Mouse (Mus musculus): ENCODE measurements at regions not wholly inside any gene's neighbourhood (a gene's known extent, or its start where the extent isn't known, plus 50 kb on each side); places are given as distances from the start of the nearest gene placed in this dataset.

DNA sequence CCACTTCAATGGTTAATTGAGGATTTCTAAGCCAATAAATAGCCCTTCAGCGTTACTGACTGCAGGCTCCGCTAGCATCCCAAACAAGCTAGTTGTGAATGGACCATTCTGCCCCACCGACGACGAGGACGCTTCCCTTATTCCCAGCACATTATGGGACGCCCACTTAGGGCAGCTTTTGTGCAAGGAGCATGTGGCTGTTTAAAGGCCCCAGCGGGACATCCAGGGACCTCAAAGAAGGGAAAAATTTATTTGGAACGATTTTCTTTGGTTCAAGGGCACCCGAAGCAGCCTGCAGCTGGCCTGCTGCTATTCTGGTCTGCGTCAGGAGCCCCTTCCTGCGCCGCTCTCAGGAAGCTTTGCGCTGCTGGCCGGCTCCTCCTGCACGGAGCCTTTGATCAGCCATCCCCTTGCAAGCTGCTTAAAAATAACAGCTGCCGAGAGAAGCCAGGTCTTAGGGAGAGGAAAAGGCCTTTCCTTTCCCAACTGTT lies 172.6 kb upstream of the Gm5148 start:
- DNase-seq (ENCODE audit: extremely low read depth, insufficient read length, low spot score): no peak

DNA sequence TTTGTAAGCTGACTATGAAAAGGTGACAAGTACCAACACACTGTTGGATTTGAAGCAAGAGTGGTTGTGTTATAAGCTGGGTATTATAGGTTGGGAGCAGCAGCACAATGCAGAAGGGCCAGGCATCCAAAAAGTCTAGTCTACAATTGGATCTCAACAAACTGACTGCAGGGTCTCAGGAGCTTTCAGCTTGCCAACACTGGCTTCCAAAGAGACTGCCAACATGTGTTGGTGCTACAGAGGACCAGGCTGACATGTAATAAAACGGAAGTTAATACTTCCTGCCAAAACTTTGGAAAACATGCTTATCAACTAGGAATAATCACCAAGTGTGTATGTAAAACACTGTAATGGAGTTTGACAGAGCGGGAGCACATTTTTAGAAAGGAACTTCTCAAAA lies 170.3 kb upstream of the Gm5148 start:
- no peak for DNase-seq (ENCODE audit: extremely low read depth, insufficient read length, low spot score)

DNA sequence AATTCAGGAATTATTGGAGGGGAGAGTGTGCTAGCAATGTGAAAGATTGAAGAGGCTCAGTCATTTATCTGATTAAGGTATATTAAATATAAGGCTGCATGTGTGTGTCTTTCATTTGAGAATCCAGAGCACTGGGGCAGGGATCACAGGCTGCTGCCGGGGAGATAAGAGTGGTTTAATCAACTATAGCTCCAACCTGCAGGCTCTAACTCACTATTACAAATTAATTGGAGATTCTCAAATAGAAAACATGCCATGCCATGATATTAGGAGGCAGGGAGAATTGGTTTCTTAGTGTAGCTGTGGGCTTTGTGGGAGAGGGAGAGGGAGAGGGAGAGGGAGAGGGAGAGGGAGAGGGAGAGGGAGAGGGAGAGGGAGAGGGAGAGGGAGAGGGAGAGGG lies 165.9 kb upstream of the Gm5148 start:
- DNase-seq (ENCODE audit: extremely low read depth, insufficient read length, low spot score): no peak

DNA sequence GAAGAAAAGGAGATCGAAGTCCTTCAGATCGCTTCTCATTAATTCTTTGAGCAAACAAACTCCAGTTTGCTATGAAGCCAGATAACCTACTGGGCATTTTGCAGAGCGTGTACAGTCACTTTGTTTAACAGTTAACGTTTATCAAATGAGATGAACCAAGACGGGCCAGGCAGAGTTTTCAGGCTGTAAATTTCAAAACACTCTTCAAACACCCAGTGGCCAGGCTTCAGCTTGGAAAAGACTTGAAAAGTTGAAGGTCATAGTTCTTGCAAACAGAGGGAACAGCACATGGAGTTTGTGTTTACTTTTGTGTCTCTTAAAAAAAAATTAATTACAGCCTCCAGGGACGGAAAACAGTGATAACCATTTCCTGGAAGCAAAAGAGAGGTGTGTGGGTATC lies 164.2 kb upstream of the Gm5148 start:
- no peak for DNase-seq (ENCODE audit: extremely low read depth, insufficient read length, low spot score)

DNA sequence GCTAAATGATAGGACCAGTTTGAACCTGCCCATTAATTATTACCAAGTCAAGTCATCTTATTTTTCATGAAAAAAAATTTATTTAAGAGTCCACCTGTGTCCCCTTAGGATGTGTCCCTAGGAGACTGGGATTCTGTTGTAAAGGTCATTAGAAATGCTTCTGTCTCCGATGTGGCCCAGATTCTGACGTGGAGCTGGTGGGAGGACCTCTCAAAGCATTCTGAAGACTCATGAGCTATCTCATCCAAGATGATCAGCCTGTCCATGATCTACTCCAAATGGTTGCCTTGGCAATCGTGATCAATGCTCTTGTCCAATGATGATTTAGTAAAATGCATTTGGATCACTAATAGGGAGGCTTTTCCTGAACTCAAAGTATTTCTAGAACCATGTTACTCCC lies 163.4 kb upstream of the Gm5148 start:
- no peak for DNase-seq (ENCODE audit: extremely low read depth, insufficient read length, low spot score)

DNA sequence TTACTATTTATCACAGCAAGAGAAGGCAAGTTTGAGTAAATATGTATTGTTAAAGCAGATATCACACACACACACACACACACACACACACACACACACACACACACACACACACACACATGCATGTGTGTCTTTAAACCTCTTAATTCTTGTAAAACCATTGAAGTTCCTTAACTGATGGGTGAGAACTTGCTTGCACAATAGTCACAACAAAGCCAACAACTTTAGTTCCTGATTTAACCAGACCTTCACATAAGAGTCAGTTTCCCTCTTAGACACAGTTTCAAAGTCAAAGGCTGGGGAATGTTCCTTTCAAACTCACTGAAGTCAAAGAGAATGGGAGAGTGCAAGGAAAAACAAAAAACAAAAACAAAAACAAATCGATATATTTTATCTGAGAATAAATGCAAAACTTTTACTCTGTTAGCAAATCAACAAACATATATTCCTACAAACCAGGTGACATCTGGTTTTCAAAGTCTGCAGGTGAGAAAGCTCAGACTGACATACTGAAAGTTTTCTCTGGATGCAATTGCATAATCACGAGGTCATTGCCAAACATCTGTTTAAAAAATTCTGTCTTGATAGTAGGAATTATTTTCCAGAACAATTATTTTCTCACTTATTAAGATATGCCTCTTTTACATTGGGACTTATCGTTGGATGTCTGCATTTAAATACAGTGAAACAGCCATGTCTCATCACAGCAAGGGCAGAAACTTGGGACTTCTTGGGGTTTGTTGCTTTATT lies 162.6 kb upstream of the Gm5148 start:
- no peak for DNase-seq (ENCODE audit: extremely low read depth, insufficient read length, low spot score)

DNA sequence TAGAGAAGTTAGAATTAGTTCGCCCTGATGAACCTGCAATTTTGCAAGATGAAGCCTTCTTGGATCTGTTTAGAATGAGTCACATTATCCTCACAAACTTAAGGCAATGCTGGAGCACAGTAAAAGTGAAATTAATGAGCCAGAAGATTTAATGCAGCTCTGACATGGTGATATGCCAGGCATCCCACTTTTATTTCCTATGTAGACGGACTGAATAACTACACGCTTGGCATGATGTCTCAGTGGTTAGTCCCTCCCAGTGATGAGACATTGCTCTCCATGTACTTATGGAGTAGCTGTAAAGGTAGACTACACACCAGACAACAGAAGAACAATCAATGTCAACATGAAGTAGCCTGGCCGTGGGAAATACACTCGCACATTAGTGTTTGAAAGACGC lies 161.5 kb upstream of the Gm5148 start:
- peak; percentile 15 for DNase-seq (ENCODE audit: extremely low read depth, insufficient read length, low spot score)

DNA sequence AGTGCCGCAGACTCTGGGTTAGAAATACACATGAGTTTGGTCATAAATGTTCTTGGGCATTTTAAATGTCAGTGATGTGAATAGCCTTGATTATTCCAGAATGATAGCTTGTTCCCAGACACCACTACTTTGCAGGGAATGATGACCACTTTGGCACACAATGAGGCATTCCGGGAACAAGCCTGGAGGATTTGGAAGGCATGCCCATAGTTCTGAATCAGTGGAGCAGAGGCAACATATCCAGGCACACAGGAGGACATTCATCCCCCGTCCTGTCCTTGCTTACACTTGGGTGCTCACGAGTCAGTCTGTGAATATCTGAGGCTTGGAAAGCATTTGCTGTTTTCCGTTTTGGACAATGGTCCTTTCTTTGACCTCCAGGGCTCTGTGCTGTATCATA lies 158.1 kb upstream of the Gm5148 start:
- no peak for DNase-seq (ENCODE audit: extremely low read depth, insufficient read length, low spot score)

DNA sequence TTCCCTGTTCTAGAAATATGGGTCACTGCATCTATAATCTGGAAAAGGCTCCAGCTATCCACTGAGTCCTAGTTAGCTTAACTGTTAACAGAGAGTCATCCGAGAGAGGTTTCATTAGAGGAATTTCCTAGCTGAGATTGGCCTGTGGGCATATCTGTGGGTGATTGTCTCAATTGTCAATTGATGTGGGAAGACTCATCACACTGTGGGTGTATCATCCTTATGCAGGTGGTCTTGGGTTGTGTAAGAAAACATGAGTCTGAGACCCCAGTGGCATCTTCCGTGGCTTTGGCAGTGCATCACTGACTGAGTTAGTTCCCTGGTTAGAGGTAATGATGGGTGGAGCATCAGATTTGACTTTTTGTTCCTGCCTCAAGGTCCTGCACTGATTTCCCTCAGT lies 156.7 kb upstream of the Gm5148 start:
- DNase-seq (ENCODE audit: extremely low read depth, insufficient read length, low spot score): no peak

DNA sequence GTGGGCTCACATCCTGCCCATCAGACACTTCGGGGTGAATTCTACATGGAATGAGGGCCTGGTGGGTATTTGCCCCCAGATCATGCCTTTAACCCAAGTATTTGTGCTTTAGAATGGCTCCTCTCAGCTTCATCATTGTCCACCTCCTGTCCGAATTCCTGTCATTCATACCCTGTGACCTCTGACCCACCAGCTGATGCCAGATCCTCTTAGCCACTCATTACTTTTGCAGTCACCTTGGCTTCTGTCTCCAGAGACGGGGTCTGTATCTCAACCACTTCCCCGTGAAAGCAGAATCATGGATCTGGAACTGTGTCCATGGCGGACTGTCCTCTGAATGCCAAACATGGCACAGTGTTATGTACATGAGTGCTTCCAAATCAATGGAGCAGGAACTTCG lies 154.8 kb upstream of the Gm5148 start:
- no peak for DNase-seq (ENCODE audit: extremely low read depth, insufficient read length, low spot score)

DNA sequence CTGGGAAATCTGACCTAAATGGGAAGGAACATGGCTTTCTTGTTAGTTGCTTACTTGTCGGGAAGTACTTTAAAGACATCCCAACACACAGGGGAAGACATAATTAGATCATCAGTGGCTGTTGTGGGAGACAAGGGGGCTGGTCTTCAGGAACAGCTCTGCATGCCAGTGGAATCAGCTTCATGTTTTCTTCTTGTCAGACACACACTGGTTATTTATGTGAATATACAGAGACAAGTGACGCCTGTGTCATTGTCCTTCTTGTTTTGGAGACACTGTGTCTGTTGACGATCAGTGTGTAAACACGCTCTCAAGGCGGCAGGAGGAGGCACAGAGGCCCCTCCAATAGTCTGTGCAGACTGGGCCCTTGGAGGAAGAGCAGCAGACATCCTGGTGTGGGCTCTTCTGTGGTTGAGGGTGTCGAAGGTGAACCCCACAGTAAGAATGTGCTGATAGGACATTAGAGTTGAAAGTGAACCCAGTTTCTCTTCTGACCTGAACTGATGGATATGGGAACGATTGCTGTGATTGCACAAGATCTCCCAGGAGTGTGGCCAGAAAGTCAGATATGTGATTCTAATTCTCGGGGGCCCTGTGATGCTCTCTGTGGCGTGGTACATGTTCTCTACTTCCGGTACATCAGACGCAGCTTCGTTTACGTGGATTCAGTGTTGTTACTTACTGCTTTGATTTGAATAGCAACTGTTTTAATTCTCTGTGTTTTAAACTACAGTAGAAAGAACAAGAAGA lies 151.9 kb upstream of the Gm5148 start:
- no peak for DNase-seq (ENCODE audit: extremely low read depth, insufficient read length, low spot score)

DNA sequence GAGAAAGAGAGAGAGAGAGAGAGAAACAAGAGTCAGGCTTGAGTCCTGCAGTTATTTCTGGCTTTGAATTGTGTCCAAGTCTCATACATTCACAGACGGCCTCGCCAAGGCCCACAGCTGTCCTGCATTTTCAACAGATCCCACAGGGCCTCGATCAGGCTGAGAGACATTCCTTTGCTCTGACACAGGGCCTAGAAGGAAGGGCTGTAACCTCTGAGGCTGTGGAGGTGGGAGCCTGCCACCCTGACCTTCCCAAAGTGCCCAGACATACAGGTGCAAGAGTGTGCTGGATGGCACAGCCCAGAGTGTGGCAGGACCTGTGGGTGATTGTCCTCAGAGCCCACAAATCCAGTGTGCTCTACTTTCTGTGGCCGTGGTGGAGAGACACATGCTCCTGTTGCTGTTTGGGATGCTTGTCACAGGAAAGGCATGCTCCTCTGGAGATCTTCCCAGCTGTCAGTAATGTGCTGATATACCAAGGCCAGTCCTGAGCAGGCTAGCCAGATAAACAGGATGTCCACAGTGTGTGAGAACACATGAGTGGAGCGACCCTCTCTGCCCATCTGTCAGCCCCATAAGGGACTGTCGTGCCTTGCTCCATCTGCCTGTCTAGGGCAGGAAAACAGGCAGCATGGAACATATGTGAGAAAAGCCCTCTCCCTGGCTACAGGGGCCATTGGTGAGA lies 151.2 kb upstream of the Gm5148 start:
- DNase-seq (ENCODE audit: extremely low read depth, insufficient read length, low spot score): peak; percentile 93

DNA sequence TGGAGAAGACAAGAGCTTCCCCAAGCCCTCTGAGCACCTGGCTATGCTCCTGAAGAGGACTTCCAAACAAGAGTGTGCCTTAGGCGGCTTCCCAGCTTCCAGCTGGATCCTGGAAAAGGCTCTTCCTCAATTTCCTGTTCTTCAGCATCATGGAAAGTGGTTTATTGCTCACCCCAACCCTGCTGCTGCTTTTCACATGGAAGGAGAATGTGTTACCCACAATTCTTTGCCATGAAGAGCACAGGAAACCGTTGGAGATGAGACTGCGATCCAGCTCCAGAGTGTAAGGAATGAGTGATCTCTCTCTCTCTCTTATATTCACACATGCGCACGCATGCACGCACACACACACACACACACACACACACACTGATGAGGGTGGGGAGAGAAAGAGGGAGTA lies 150.6 kb upstream of the Gm5148 start:
- DNase-seq (ENCODE audit: extremely low read depth, insufficient read length, low spot score): no peak

DNA sequence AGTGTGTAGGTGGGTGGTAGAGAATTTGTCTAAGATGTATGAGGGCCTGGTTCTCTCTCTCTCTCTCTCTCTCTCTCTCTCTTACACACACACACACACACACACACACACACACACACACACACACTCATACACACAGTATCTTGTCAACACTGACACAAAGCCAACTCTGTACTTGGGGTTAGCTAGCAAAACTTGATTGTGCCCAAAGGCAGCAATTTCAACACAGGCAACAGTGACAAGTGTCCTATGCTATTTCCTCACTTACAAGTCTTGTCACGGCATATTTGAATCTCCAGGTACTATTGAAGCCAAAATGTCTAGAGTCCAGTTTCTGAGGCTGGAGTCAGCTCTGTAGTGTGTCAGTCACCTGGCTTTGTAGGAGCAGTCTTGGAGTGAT lies 150.1 kb upstream of the Gm5148 start:
- DNase-seq (ENCODE audit: extremely low read depth, insufficient read length, low spot score): peak; percentile 38

DNA sequence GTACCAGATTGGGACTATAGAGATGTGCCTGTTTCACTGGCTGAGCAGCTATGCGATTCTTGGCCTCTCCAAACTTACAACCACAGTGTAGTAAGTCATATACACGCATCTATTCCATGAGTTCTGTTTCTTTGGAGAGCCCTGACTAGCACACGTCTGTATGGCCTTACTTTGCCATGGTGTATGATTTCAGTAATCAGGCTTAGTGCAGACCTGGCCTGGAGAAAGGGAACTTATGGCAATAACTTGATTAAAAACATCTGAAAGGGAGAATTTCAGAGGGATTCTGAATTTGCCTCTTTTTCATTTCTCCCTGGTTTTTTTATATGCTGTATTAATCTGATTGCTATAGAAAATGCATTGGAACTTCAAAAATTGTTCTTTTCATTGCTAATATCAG lies 148.0 kb upstream of the Gm5148 start:
- no peak for DNase-seq (ENCODE audit: extremely low read depth, insufficient read length, low spot score)

DNA sequence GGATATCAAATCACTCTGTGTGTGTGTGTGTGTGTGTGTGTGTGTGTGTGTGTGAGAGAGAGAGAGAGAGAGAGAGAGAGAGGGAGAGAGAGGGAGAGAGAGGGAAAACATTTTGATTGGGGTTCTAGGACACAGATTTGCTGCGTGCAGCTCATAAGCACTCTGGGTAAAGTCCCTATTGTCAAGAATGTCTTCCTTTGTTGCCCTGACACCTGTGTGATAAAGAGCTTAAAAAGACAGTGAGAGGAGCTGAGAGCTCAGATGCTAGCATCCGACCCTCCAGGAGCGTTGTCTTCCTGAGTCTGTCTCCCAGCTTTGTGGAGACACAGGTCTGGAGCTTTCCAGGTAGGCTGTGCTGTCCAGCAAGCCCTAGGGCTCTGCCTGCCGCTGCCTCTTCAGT lies 146.8 kb upstream of the Gm5148 start:
- DNase-seq (ENCODE audit: extremely low read depth, insufficient read length, low spot score): no peak

DNA sequence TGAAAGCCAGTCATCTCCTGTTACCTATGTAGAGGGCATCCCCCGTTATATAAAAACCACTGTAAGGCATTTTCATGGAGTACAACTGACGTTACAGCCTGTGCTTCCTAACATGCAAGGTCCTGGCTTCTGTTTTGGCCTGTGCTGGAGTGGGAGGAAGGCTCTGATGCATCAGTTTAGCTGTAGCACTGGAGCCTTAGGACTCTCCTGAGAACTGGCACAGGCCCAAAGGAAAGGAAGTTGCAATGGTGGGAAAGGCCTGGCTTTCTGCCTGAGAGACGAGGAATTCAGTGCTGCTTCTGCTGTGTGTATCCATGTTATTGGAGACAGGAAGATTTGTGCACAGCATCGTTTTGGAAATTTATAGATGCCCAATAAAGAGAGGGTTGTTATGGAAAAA lies 144.2 kb upstream of the Gm5148 start:
- no peak for DNase-seq (ENCODE audit: extremely low read depth, insufficient read length, low spot score)

DNA sequence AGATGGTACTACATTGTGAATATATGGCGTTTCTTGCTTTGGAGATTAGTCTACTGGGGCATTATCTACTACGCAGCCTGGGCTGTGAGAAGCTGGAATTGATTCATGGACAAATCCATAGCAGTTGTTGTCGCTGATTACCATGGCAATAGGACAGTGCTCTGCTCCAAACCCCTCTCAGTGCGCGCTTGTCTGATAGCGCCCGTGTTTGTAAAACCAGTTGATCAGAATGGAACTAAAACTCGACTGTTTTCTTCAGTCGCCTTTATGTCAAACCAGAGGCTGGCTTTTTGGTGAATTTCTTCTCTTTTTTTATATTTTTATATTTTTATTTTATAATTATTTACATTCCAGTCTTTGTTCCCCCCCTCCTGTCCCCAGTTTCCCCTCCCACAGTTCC lies 138.5 kb upstream of the Gm5148 start:
- DNase-seq (ENCODE audit: extremely low read depth, insufficient read length, low spot score): no peak

DNA sequence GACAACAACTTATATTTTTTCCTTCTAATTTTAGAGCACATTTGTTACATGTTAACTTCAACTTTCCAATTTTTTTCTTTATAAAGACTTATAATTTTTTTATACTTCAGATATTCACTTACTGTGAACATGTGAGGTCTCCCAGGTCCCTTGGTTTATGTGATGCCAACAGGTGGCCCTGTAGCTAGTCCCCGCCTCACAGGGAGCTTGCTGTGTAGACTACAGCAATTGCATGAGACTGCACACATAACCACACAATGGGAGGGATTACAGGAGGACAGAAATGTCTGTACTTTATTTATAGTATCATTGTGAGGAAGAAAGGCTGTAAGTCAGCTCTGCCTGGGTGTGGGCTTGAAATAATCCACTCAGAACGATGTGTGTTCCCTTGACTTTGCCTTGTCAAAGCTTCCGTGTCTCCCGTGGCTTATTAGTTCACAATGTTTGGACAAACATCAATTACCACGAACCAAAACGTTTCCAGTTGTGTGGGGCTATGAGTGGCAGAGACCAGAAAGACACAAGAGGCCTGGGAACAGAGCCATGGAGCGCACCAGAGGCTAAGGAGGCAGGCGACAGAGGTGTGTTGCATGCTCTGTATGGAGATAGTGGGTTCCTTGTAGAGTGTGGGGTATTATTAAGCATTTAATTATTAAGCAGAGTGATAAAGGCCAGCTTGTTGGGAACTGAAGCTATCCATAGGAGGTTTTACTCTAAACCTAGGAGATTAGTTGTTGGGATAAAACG lies 136.6 kb upstream of the Gm5148 start:
- DNase-seq (ENCODE audit: extremely low read depth, insufficient read length, low spot score): no peak

DNA sequence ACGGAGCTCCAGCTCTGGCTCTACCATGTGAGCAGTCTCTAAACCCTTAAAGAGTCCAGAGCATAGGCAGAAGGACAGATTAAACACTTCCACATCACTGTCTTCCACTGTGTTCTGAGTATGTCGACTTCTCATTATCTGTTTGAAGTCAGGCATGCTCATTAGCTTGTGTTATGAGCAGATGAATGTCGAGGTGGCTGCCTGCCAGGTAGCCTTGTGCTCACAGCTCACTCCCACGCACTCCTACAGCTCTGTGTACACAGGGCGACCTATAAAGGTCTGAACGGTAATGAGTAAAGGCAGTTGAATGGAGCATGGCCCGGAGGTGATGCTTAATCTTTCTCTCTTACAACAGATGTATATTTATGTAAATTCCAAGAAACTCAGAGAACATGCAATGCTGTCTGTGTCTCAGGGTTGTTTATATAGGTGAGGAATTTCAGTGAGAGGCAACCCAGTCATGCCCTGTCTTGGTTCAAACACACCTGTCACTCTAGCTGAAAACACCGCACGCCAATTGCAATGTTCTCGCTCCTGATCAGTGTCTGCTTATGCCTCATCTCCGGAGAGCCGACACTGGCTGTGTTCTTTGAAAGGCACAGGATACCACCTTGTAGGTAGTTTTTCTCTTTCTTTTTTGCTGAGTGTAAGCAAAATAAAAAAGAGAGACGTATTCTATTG lies 135.9 kb upstream of the Gm5148 start:
- DNase-seq (ENCODE audit: extremely low read depth, insufficient read length, low spot score): no peak
